Mouse (Mus musculus): ENCODE measurements around the gene Macc1.

DNA sequence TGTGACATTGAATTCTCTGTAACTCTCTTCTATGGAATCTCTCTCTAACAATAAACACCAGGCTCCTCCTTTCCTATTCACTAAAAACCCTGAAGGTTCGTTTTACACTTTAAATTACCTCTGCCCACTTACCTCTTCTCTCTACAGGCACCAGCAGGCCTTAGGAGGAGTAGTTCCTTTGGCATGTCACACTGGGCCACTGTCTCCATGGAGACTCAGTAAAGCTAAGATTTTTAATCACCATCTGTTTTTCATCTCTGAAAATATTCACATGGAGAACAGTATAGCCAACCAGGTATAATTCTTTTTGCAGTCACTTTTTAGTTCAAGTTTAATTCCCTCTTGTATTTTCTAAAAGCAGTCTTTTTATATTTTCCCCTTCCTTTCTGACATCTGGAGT lies 140.0 kb downstream of the Macc1 start:
- TF ChIP-seq CTCF (IDR thresholded peaks at IDR 0.05; ENCODE audit: borderline replicate concordance, extremely low read depth, insufficient read depth, insufficient read length) = no peak
- TF ChIP-seq POLR2A (IDR thresholded peaks at IDR 0.05; ENCODE audit: borderline replicate concordance, extremely low read depth, insufficient read depth, insufficient read length, poor library complexity, severe bottlenecking) = no peak
